Mouse (Mus musculus): ENCODE measurements around the gene Mcam.

GRCm38 (mm10) chr9:44188223-44188622, 54.0 kb downstream of the Mcam start:
- TF ChIP-seq FLI1 (IDR thresholded peaks at IDR 0.05; ENCODE audit: low read length): no peak
- TF ChIP-seq GATA1 (IDR thresholded peaks at IDR 0.05; ENCODE audit: borderline replicate concordance, low read length): no peak

All from megakaryocyte, embryonic 14.5 days (primary cell).